Mouse (Mus musculus): ENCODE results near the gene Snx14. TPM values are rescaled to one million over a fixed set of nuclear protein-coding genes. Genes with fewer than 3 reads are reported as not detected.
A peak's percentile ranks its signal among the peaks of the same experiment; 100 is the strongest.

Gene Snx14
- total RNA-seq, 2 experiments from 2014 or later = 47.2 to 59.6 TPM

DNA sequence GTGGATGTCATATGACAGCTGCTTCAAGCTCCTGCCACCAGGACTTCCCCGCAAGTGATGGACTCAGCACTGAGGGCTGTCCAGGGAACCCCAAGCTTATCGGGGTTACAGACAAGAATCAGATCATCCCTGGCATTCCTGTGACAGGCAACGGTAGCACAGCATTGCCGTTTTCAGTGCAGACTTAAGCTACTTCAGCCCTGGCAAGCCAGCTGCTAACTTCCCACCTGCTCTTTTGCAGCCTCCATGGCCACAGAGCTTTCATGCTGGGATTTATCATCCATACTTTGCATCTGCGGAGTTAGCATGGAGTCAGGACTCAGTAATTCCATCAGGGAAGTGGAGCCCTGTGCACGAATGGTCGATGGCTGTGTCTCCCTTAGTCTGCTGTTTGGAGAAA is 85.3 kb downstream of the Snx14 start:
- intact Hi-C loops (cut with DNase I) = no loop called here
- DNase-seq (ENCODE audit: low spot score in 2 of 2) = no peak

DNA sequence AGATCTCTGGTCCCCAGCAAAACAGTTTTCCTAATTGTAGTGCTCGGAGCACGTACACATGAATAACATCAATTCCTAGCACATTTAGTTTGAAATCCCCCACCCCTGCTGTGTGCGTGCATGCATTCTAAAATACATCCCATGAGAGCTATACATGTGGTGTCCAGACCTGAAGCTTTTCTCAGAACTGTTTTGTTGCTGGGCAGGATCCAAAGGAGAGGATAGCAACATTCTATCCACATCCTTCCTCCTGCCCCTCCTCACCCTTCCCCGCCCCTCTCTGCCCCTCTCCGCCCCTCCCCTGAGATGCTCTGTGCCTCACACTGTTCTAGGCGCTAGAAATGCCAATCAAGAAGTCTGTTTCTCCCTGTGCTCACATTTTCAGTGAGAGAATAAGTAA is 86.0 kb downstream of the Snx14 start:
- intact Hi-C loops (cut with DNase I) = no loop called here
- DNase-seq (ENCODE audit: low spot score in 2 of 2) = no peak

DNA sequence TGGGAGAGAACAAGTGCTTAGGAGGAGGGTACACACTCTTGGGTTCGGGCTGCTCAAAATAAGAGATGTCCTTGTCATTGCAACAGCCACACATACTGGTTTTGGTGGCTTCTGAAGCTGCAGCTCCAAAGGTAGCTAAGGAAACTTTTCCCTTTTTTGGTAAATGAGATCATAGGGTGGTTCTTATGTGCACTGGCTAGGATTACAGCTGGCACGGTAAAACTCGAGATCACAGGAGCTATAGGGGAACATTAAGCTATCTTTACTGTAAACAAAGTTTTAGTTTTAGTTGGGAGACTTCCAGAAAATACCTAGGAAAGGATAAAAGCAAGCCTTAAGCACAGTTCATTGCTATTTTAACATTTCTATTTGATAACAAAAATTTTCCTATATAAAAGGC is 87.6 kb downstream of the Snx14 start:
- intact Hi-C loops (cut with DNase I) = no loop called here
- no peak for DNase-seq (ENCODE audit: low spot score in 2 of 2)

DNA sequence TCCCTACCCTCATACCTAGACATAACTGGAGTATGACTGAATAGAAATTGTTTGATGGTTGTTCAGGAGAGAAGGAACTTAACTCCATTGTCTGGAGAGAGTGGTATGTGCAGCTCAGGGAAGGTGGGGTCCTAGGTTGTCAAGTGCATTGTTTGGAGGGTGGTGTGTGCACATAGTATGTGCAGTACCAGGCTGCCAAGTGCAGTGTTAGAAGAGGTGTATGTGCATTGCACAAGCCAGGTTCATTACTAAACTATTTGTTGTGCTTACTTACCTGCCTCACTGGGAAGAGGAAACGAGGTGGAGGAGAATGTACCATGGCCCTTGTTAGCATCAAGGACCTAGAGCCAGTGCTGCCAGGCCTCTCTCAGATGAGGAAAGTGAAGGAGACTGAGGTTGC is 88.4 kb downstream of the Snx14 start:
- intact Hi-C loops (cut with DNase I) = no loop called here
- DNase-seq (ENCODE audit: low spot score in 2 of 2) = no peak

DNA sequence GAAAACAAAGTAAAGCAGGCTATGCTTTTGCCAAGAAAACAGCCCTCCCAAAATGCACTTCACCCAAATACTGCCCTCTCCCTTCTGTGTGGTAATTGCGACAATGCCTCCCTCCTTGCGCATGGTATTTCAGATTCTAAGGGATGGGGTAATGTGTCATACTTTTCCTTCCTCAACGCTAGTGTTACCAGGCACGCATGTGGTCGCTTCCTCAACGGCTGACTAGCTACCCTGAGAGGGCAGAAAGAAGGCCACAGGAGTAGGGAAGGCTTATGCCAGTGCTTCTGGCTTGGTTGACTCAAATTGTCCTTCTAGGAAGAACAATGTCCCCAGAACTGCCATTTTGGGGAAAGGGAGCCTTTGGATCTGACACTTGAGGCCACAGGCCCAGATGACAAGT is 90.1 kb downstream of the Snx14 start:
- intact Hi-C loops (cut with DNase I) = no loop called here
- no peak for DNase-seq (ENCODE audit: low spot score in 2 of 2)

DNA sequence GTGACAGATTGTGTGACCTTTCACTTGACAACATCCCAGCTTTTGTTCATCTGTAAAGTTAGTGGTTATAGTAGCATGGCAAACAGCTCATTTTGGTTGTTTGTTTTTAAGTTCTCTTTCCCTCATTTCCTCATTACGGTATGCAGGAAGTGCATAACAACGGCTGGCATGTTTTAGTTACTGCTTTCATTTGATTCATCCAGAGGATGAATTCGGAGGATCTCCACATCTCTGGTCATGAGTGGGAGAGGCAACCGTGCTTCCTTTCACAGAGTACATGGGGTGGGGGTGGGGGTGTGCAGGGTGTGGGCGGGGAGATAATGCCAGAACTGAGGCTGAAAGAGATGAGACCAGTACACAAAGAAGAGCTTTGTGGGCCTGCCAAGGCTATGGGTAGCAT is 91.9 kb downstream of the Snx14 start:
- intact Hi-C loops (cut with DNase I) = no loop called here
- DNase-seq (ENCODE audit: low spot score in 2 of 2) = no peak

DNA sequence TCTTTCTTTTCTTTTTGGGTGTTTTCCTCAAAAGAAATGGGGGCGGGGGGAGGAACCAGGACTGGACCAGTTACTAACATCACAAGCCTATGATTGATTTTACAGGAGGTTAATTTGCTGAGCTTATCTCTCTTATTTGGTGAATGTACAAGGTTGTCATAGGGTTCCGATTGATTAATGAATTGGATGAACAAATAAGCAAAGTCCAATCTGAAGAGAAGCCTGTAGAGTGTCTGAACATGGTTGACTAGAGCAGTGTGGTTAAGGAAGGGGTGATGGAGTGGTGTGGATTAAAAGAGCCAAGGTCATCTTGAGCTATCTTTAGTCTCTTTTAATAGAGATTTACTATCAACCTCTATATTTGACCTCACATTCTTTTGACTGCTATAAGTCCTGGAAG is 94.3 kb downstream of the Snx14 start:
- intact Hi-C loops (cut with DNase I) = no loop called here

DNA sequence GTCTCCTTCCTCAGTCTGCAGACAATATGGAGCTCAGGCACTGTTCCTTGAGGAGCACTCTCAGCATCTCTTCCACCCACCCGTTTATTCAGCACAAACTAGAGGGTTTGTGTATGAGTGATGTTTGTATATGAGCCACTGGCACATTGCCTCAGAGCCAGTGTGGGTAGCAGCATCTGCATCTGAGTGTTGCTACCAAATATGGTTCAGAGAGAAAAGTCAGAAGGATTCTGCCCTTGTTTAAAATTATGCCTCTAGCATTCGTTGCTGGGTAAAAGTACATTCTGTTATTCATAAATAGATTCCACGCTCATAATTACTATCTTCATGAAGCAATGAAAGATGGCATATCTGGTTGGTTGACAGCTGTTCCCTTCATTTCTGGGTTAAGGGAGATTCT is 96.1 kb downstream of the Snx14 start:
- DNase-seq (ENCODE audit: low spot score in 2 of 2) = no peak
- intact Hi-C loops (cut with DNase I) = no loop called here

More for the DNA sequence above, 94.3 kb downstream of the Snx14 start:
- no peak for DNase-seq (ENCODE audit: low spot score in 2 of 2)

DNA sequence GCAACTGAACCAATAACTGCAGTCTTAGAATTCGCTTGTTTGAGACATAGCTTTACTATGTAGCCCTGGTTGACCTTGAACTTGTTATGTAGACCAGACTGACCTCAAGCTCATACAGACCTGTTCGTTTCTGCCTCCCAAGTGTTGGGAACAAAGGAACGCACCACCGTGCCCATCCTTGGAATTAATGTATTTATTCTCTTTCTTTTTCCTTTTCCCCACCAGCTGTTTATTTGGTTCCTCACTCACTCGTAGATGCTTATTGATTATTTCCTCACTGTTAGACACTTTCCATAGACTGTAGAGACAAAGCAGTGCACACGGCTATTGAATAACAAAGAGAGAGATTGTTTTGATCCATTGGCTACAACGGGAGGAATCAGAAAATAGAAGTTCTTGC is 96.5 kb downstream of the Snx14 start:
- DNase-seq (ENCODE audit: low spot score in 2 of 2) = no peak
- intact Hi-C loops (cut with DNase I) = no loop called here

DNA sequence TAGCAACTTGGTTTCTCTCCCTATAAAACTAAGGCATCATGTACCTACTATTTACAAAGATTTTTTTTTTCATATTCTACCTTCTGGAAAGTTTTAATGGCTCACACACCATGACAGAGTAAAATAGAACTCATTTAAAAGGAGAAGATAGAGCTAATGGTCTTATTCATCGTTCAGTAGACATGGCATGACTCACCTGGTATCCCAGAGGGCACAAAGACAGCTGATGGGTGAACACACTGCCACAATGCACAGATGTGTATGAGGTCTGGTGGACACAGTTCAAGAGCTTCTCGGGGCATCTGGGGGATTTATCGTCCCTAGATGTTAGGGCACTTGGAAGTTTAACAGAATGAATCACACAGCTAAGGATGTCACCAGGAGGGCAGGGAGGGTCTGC is 97.9 kb downstream of the Snx14 start:
- no peak for DNase-seq (ENCODE audit: low spot score in 2 of 2)
- intact Hi-C loops (cut with DNase I) = no loop called here

DNA sequence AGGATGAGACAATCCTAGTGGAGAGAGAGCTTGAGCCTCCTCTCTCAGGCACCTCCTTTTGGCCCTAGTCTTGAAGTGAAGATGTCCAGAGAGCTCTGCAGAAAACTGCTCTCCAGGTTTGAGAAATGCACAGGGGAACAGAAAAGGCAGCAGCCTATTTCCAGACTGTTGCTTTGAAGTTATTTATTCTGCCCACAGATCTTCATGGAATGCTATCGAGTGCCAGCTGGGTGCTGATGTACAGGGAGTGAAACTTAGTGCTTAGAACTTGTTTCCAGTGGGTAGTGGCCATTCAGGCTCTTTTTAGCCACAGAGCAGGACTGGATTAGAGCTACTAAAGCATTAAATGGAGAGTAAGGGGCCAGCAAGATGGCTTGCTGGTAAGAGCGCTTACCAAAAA is 102.9 kb downstream of the Snx14 start:
- DNase-seq (ENCODE audit: low spot score in 2 of 2) = no peak
- intact Hi-C loops (cut with DNase I) = no loop called here

DNA sequence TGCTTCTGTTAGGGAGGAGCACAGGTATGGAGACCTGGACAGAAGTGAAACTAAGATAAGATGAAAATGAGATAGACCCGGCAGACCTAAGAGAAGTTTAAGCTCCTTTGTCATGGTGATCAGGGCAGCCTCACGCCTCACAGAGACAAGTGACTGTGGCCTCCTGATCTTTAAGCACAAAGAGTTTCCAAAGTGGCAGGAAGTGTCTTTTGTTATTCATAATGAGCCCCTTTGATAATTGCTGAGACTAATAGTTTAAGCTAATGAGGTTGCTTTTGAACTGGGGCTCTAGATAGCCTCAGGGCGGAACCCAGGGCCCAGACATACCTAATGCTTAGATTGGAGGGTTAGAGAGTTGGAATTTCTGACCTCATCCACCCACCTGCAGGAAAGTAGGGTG is 106.3 kb downstream of the Snx14 start:
- intact Hi-C loops (cut with DNase I) = no loop called here

DNA sequence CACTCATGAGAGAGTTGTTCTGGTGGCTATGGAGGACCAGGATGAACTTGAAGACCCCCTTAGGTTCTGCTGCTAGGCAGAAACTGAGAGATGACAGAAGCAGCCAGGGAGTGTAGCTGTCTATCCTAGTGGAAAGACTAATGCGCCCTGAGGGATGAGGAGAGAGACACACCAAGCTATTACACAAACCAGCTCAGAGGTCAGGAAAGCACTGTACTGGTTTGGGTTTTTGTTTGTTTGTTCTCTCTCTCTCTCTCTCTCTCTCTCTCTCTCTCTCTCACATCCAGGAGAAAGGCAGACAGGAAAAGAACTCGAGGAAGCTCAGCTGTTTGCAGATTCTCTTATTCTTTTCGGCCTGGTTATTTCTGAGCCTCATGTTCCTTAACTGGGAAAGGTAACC is 108.4 kb downstream of the Snx14 start:
- intact Hi-C loops (cut with DNase I) = no loop called here
- no peak for DNase-seq (ENCODE audit: low spot score in 2 of 2)

More for the DNA sequence above, 106.3 kb downstream of the Snx14 start:
- no peak for DNase-seq (ENCODE audit: low spot score in 2 of 2)

DNA sequence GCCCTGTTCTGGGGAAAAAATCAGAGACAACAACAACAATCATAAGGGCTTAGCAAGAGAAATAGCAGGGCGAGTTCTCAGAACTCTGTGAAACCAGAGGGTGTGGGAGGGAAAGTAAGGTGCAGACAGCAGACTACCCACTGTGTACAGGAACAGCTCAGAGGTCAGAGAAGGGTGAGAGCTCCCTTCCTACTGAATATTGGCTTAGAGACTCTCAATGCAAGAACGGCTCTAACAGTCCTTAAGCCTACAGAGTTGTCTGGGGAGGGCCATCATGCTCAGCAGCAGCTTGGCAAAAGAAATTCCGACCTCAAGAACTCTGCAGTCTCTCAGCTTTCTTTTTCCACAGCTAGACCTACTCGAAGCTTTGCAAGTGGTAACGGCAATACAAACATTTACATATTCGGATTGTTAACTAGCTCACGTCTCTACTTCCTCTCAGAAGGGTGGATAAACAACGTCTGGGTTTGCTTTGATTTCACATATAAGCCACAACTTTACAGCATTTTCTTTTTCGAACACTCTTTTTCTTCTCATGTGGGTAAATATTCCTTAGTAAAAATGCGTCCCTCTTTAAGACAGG is 109.5 kb downstream of the Snx14 start:
- intact Hi-C loops (cut with DNase I) = no loop called here
- no peak for DNase-seq (ENCODE audit: low spot score in 2 of 2)

DNA sequence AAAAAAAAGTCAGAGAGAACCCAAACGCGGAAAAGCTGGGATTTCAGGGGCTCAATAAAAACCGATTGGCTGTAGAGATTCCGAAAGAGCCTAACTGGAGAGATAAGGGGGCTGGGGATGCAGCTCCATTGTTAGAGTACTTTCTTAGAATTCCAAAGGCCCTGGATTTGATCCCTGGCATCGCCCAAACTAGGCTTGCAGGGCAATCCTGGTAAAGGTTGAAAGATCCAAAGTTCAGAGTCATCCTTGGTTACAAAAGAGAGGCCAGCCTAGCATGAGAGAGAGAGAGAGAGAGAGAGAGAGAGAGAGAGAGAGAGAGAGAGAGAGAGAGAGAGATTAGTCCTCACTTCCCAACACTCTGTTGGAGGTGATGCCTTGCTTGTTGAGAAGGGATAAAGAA is 110.1 kb downstream of the Snx14 start:
- DNase-seq (ENCODE audit: low spot score in 2 of 2) = no peak
- intact Hi-C loops (cut with DNase I) = no loop called here

DNA sequence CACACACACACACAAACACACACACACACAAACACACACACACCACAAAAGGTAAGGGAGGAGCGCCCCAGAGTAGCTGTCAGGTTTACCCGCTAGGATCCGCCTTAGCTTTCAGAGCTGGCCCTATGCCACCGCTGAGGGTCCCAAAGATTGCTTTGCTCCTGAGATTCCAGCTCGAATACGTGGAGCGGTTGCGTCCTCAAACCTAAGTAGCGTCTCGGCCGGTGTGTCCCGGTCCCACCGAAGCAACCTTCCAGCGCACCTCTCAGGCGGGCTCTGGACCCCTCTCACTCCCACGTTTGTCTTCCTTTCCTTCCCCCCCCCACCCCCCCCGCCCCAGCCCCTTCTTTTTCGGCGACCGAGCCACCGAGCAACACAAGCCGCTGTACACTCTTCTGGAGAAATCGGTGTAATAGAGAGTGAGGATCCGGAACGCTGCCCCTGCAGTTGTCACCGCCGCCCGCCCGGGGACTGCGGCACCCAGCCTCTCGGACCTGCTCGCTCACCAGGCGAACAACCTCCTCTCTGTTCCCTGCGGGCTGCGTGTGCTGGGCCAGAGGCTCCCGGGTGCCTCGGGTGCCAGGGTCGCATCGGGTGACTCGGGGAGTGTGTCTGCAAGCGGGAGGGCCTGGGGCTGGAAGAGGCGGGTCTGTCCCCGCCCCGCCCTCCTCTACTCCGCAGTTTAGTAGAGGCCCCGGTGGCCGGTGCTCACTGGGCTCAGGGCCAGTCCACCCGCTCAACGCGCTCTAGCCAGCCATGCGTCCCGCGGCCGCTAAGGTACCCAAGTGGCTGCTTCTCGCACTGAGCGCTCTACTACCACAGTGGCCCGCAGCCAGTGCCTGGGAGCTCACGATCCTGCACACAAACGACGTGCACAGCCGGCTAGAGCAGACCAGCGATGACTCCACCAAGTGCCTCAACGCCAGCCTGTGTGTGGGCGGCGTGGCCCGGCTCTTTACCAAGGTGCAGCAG is 111.5 kb downstream of the Snx14 start, which contains the start of gene Nt5e:
Nt5e (plus strand) TSS at position 268 of the 972 bp plus-strand sequence.
- DNase-seq (ENCODE audit: low spot score in 2 of 2) = peak; percentile 68 to 76
- intact Hi-C loops (cut with DNase I) = no loop called here

Other genes starting within 250 kb of the Snx14 start
- 1 to 10 TPM; 3.1 to 3.9 TPM for gene Nt5e, start 111.8 kb downstream of the Snx14 start, total RNA-seq (2021)
- gene Gm20537, start 17.7 kb upstream of the Snx14 start, total RNA-seq (2021) = under 1 TPM in 1 of 2 experiments, not detected in 1; 0.86 TPM
- 10 to 100 TPM; 58.2 to 67.8 TPM for gene Syncrip, start 43.6 kb upstream of the Snx14 start, total RNA-seq (2021)
- gene Zfp949, start 109.1 kb upstream of the Snx14 start, total RNA-seq (2021) = 10 to 100 TPM; 22.4 to 23.8 TPM
- 1 to 10 TPM; 1.2 to 1.5 TPM for gene Trim43a, start 141.9 kb upstream of the Snx14 start, total RNA-seq (2021)